ENCODE assay signal across 19 mouse cellular contexts in genomic region chr5:124205211-124205610, GRCm38 (mm10). TPM values are rescaled to one million over a fixed set of nuclear protein-coding genes. Genes with fewer than 3 reads are reported as not detected.
A peak's percentile ranks its signal among the peaks of the same experiment; 100 is the strongest.
DNase-seq lines count a peak whose midpoint lies in the region; ATAC-seq and TF ChIP-seq lines count a peak whose summit lies in the region.
"Had no signal": no experiment of that assay in that cellular context is flagged by ENCODE, and none has a peak within 500 bp of the region (broad histone marks: within the 10 kb centered on the region; RNA-seq: fewer than 3 reads in every experiment).

No protein-coding gene starts in this region.

- H3K4me1 ChIP-seq in forebrain, embryonic 10.5 days, result peaks cover 56% of the 10 kb centered on the region
- H3K4me1 ChIP-seq in forebrain, embryonic 12.5 days, result peaks cover 38% of the 10 kb centered on the region
- peaks cover 89% of the 10 kb centered on the region for H3K4me1 ChIP-seq in heart, embryonic 15.5 days (replicated peaks)
- peaks cover 37% of the 10 kb centered on the region for H3K4me1 ChIP-seq in liver, postnatal 0 days (ENCODE audit: insufficient read depth)
- H3K4me1 ChIP-seq in liver, embryonic 11.5 days (replicated peaks; ENCODE audit: control insufficient read depth, insufficient read depth, low read length), result peaks cover 89% of the 10 kb centered on the region
- H3K4me1 ChIP-seq in embryonic facial prominence, embryonic 13.5 days, result peaks cover 41% of the 10 kb centered on the region
- H3K4me1 ChIP-seq in intestine, postnatal 0 days (replicated peaks; ENCODE audit: control insufficient read depth, insufficient read depth, low read length), result 0 out of 2 replicates have a peak, but pooled peaks cover 6% of the 10 kb centered on the region

- ATAC-seq in forebrain, embryonic 12.5 days (ENCODE audit: low FRiP score), result no peak
- ATAC-seq in heart, embryonic 15.5 days (replicated peaks; ENCODE audit: insufficient number of reproducible peaks, insufficient read depth, low FRiP score, low read depth), result no peak
- ATAC-seq in liver, postnatal 0 days, result no peak
- ATAC-seq in liver, embryonic 11.5 days (replicated peaks; ENCODE audit: low FRiP score), result no peak
- no peak for ATAC-seq in embryonic facial prominence, embryonic 13.5 days (ENCODE audit: insufficient number of reproducible peaks, insufficient read depth, low FRiP score, low TSS enrichment, low read depth)
- no peak for ATAC-seq in intestine, postnatal 0 days
- ATAC-seq: CD4-positive, CD25-positive, alpha-beta regulatory T cell, adult 4 months; forebrain, embryonic 16.5 days had no signal

- WGBS in forebrain, embryonic 10.5 days, result 73% methylated on average over 9 of the region's 9 CpGs
- WGBS in forebrain, embryonic 12.5 days, result 67% methylated on average over 9 of the region's 9 CpGs
- WGBS in heart, embryonic 15.5 days, result 79% methylated on average over 9 of the region's 9 CpGs
- 77% methylated on average over 9 of the region's 9 CpGs for WGBS in liver, postnatal 0 days (ENCODE audit: insufficient replicate concordance)
- 78% methylated on average over 9 of the region's 9 CpGs for WGBS in liver, embryonic 11.5 days
- 69% methylated on average over 9 of the region's 9 CpGs for WGBS in embryonic facial prominence, embryonic 13.5 days
- 75% methylated on average over 9 of the region's 9 CpGs for WGBS in intestine, postnatal 0 days

- peak overlapping the region; percentile 41 for H3K27ac ChIP-seq in forebrain, embryonic 10.5 days
- H3K27ac ChIP-seq in forebrain, embryonic 12.5 days, result no peak overlapping the region
- H3K27ac ChIP-seq in heart, embryonic 15.5 days, result peak overlapping the region; percentile 98
- no peak overlapping the region for H3K27ac ChIP-seq in liver, postnatal 0 days (ENCODE audit: low read depth)
- H3K27ac ChIP-seq in liver, embryonic 11.5 days (ENCODE audit: low read depth, low read length), result no peak overlapping the region
- H3K27ac ChIP-seq in embryonic facial prominence, embryonic 13.5 days, result no peak overlapping the region
- no peak overlapping the region for H3K27ac ChIP-seq in intestine, postnatal 0 days (ENCODE audit: low read depth, low read length)

- no peak overlapping the region for H3K4me2 ChIP-seq in forebrain, embryonic 12.5 days
- no peak overlapping the region for H3K4me2 ChIP-seq in heart, embryonic 15.5 days
- H3K4me2 ChIP-seq in liver, postnatal 0 days (ENCODE audit: low read depth, low read length), result no peak overlapping the region
- no peak overlapping the region for H3K4me2 ChIP-seq in liver, embryonic 11.5 days
- no peak overlapping the region for H3K4me2 ChIP-seq in embryonic facial prominence, embryonic 13.5 days
- H3K4me2 ChIP-seq in intestine, postnatal 0 days (replicated peaks; ENCODE audit: low read depth), result no peak overlapping the region

- no peak for TF ChIP-seq CTCF in liver, postnatal 0 days (IDR thresholded peaks at IDR 0.05; ENCODE audit: low read depth)
- no peak for TF ChIP-seq CTCF in intestine, postnatal 0 days (IDR thresholded peaks at IDR 0.05; ENCODE audit: low read depth)

- H3K36me3 ChIP-seq in forebrain, embryonic 10.5 days (replicated peaks), result no peaks in the 10 kb centered on the region
- no peaks in the 10 kb centered on the region for H3K36me3 ChIP-seq in forebrain, embryonic 12.5 days (replicated peaks)
- no peaks in the 10 kb centered on the region for H3K36me3 ChIP-seq in heart, embryonic 15.5 days
- 0 out of 2 replicates have a peak, but pooled peaks cover 2% of the 10 kb centered on the region for H3K36me3 ChIP-seq in liver, postnatal 0 days (replicated peaks; ENCODE audit: insufficient read depth, low read length)
- no peaks in the 10 kb centered on the region for H3K36me3 ChIP-seq in liver, embryonic 11.5 days (ENCODE audit: control insufficient read depth, insufficient read depth, low read length)
- H3K36me3 ChIP-seq in embryonic facial prominence, embryonic 13.5 days, result no peaks in the 10 kb centered on the region; the same call in 1 of the 2 replicates
- no peaks in the 10 kb centered on the region for H3K36me3 ChIP-seq in intestine, postnatal 0 days (ENCODE audit: control insufficient read depth, insufficient read depth)

- H3K27me3 ChIP-seq in forebrain, embryonic 10.5 days (ENCODE audit: poor library complexity, severe bottlenecking), result no peaks in the 10 kb centered on the region
- H3K27me3 ChIP-seq in forebrain, embryonic 12.5 days, result no peaks in the 10 kb centered on the region
- no peaks in the 10 kb centered on the region for H3K27me3 ChIP-seq in heart, embryonic 15.5 days
- no peaks in the 10 kb centered on the region for H3K27me3 ChIP-seq in liver, postnatal 0 days (ENCODE audit: insufficient read depth, low read length)
- no peaks in the 10 kb centered on the region for H3K27me3 ChIP-seq in liver, embryonic 11.5 days (replicated peaks; ENCODE audit: control insufficient read depth, insufficient read depth, low read length)
- H3K27me3 ChIP-seq in embryonic facial prominence, embryonic 13.5 days, result no peaks in the 10 kb centered on the region
- no peaks in the 10 kb centered on the region for H3K27me3 ChIP-seq in intestine, postnatal 0 days (replicated peaks; ENCODE audit: control insufficient read depth, insufficient read depth, low read length)

- no peak for TF ChIP-seq EP300 in liver, postnatal 0 days (IDR thresholded peaks at IDR 0.05; ENCODE audit: low read depth)

- H3K9ac ChIP-seq in forebrain, embryonic 12.5 days, result no peak overlapping the region
- H3K9ac ChIP-seq in heart, embryonic 15.5 days, result no peak overlapping the region
- H3K9ac ChIP-seq in liver, postnatal 0 days (replicated peaks), result 0 out of 2 replicates have a peak overlapping the region, but pooled peaks have one; percentile 13
- no peak overlapping the region for H3K9ac ChIP-seq in liver, embryonic 11.5 days (ENCODE audit: low read depth, low read length)
- H3K9ac ChIP-seq in embryonic facial prominence, embryonic 13.5 days, result peak overlapping the region; percentile 27; the same call in 1 of the 2 replicates
- H3K9ac ChIP-seq in intestine, postnatal 0 days (ENCODE audit: low read depth, low read length), result no peak overlapping the region

- no peak for DNase-seq in forebrain, embryonic 10.5 days (ENCODE audit: extremely low spot score, low spot score)
- no peak for DNase-seq in heart, postnatal 4 days
- no peak for DNase-seq in liver, postnatal 0 days
- DNase-seq in liver, embryonic 11.5 days (ENCODE audit: low spot score), result no peak
- DNase-seq: adrenal gland, adult 8-10 months; cerebellum, adult 11 months; cerebellum, postnatal 14 days; kidney, adult 9 months; lung, postnatal 14 days; right cerebral cortex, postnatal 4 days; thymus, postnatal 36 days had no signal

- H3K9me3 ChIP-seq in forebrain, embryonic 10.5 days, result no peaks in the 10 kb centered on the region
- no peaks in the 10 kb centered on the region for H3K9me3 ChIP-seq in forebrain, embryonic 12.5 days
- H3K9me3 ChIP-seq in heart, embryonic 15.5 days (replicated peaks), result no peaks in the 10 kb centered on the region
- no peaks in the 10 kb centered on the region for H3K9me3 ChIP-seq in liver, postnatal 0 days (ENCODE audit: low read length)
- H3K9me3 ChIP-seq in liver, embryonic 11.5 days (ENCODE audit: control insufficient read depth, low read length), result no peaks in the 10 kb centered on the region
- H3K9me3 ChIP-seq in embryonic facial prominence, embryonic 13.5 days, result no peaks in the 10 kb centered on the region
- H3K9me3 ChIP-seq in intestine, postnatal 0 days (ENCODE audit: control insufficient read depth), result no peaks in the 10 kb centered on the region
- H3K9me3 ChIP-seq: megakaryocyte, embryonic 14.5 days had no signal

- no peak overlapping the region for H3K4me3 ChIP-seq in forebrain, embryonic 10.5 days
- H3K4me3 ChIP-seq in forebrain, embryonic 12.5 days (replicated peaks), result no peak overlapping the region
- no peak overlapping the region for H3K4me3 ChIP-seq in heart, embryonic 15.5 days
- H3K4me3 ChIP-seq in liver, postnatal 0 days (ENCODE audit: low read depth, low read length), result no peak overlapping the region
- no peak overlapping the region for H3K4me3 ChIP-seq in liver, embryonic 11.5 days (ENCODE audit: low read depth, low read length)
- H3K4me3 ChIP-seq in embryonic facial prominence, embryonic 13.5 days, result no peak overlapping the region
- H3K4me3 ChIP-seq in intestine, postnatal 0 days (ENCODE audit: low read depth, low read length), result no peak overlapping the region
- H3K4me3 ChIP-seq: erythroblast, embryonic 14.5 days; megakaryocyte, embryonic 14.5 days had no signal

RNA-seq across cellular contexts. Expression of gene Pitpnm2, which starts 44.3 kb away (rescaled TPM):
- polyA plus RNA-seq in forebrain, embryonic 10.5 days (2016; fragmentation: Nextera tagmentation; extraction: Ambion mirVana), result 2.1 and 3.0 TPM in 2 replicates
- 6.8 and 8.9 TPM in 2 replicates for polyA plus RNA-seq in forebrain, embryonic 12.5 days (2016; fragmentation: Nextera tagmentation; extraction: Ambion mirVana)
- polyA plus RNA-seq in heart, embryonic 15.5 days (2015; fragmentation: Nextera tagmentation; extraction: Ambion mirVana), result 4.9 and 7.9 TPM in 2 replicates
- total RNA-seq in heart, postnatal 4 days (2021), result 10 to 100 TPM; 45.9 to 52.2 TPM
- 2.1 and 2.4 TPM in 2 replicates for polyA plus RNA-seq in liver, postnatal 0 days (2015; fragmentation: Nextera tagmentation; extraction: Ambion mirVana)
- 5.1 and 5.9 TPM in 2 replicates for polyA plus RNA-seq in liver, embryonic 11.5 days (2014; fragmentation: Nextera tagmentation; extraction: Ambion mirVana)
- polyA plus RNA-seq in embryonic facial prominence, embryonic 13.5 days (2015; fragmentation: Nextera tagmentation; extraction: Ambion mirVana), result 4.6 and 4.8 TPM in 2 replicates
- 1.5 and 1.9 TPM in 2 replicates for polyA plus RNA-seq in intestine, postnatal 0 days (2015; fragmentation: Nextera tagmentation; extraction: Ambion mirVana)

Comparison
In these comparisons a context has a peak if more than half of its experiments do, and no peak if none do; other contexts are left out.
1. H3K27ac ChIP-seq: peak in forebrain, embryonic 10.5 days (single experiment) and heart, embryonic 15.5 days (single experiment); none in forebrain, embryonic 12.5 days (single experiment), liver, postnatal 0 days (single experiment), liver, embryonic 11.5 days (single experiment), embryonic facial prominence, embryonic 13.5 days (single experiment) and intestine, postnatal 0 days (single experiment).
2. H3K9ac ChIP-seq: peak in liver, postnatal 0 days (single experiment) and embryonic facial prominence, embryonic 13.5 days (single experiment); none in forebrain, embryonic 12.5 days (single experiment), heart, embryonic 15.5 days (single experiment), liver, embryonic 11.5 days (single experiment) and intestine, postnatal 0 days (single experiment).